Mouse (Mus musculus): Measurements from ENCODE around the gene Lonp2.

Lonp2 gene

DNA sequence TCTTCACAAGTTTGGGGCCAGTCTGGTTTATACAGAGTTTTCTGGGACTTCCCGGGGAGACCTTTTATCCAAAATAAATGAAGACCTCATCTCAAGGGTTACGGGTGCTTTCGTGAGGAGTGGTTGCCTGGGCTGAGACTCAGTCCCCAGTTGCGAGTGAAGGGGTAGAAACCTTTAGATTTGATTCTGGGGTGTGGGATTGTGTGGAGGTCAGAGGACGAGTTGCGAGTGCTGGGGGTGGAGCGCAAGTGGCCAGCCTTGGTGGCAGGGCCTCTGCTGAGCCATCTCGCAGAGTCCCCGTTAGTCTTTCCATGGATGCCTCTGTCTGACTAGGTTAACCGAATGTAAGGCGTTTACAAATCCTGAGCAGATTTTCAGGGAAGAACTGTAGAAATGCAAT, 122.7 kb downstream of the Lonp2 start:
- no peak for DNase-seq (ENCODE audit: low read depth, low spot score)

DNA sequence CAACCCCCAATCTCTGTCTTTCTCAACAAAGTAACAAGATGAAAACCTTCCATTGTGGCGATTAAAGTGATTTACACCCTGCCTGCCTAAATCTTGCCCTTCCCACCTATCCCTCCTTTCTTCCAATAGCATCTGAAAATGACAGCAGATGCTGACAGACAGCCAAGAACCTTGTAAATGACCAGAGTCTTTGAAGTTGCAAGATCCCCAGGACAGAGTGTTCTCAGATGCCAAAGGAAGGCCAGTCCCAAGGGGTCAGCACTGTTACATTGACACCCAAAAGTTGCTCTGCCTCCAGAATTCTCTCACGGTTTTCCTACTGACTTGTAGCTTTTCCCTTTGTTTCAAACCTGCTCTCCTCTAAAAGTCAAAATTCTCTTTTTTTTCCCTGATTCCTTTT, 126.0 kb downstream of the Lonp2 start:
- no peak for DNase-seq (ENCODE audit: low read depth, low spot score)

GRCm38 (mm10) chr8:86756948-86757733, 133.3 kb downstream of the Lonp2 start:
- DNase-seq (ENCODE audit: low read depth, low spot score) = no peak

GRCm38 (mm10) chr8:86758651-86759050, 134.8 kb downstream of the Lonp2 start:
- no peak for DNase-seq (ENCODE audit: low read depth, low spot score)

- no peak for DNase-seq (ENCODE audit: low read depth, low spot score)
These were observed 135.2 kb downstream of the Lonp2 start for GRCm38 (mm10) chr8:86759090-86759491.

- no peak for DNase-seq (ENCODE audit: low read depth, low spot score)
These were observed 136.9 kb downstream of the Lonp2 start for GRCm38 (mm10) chr8:86760746-86761145.

- no peak for DNase-seq (ENCODE audit: low read depth, low spot score)
These were observed 139.0 kb downstream of the Lonp2 start for GRCm38 (mm10) chr8:86762806-86763205.

- DNase-seq (ENCODE audit: low read depth, low spot score) = no peak
These were observed 141.3 kb downstream of the Lonp2 start for GRCm38 (mm10) chr8:86765155-86765554.

GRCm38 (mm10) chr8:86765669-86766068, 141.8 kb downstream of the Lonp2 start:
- no peak for DNase-seq (ENCODE audit: low read depth, low spot score)

DNA sequence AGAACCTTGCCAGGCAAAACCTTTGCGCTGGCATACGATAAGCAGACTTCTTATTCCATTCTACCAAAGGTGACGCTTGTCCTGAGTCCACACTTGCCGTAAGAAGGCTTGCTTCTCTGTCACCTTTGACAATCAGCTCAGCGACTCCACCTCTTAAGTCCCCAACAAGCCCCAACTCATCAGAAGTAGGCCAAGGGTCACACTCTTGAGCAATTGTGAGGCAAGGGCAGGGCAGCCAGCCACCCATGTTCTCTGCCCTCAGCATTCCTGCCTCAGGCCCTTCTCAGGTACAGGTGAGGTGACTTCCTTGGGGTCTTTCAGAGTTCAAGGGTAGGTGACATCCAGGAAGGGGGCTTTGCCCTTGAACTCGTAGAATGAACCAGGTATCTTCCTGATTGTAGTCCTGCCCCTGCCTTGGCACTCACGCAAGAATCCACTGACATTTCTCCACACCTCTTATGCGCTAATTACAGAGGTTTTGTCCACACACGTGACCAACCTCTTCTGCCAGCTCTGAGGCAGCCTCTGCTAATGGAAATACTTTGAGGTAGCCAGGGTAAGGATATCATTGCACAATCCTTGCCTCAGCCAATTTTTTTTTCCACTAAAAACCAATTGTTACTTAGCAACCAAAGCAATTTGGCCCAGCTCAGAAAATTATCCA, 142.8 kb downstream of the Lonp2 start:
- DNase-seq (ENCODE audit: low read depth, low spot score) = no peak

DNA sequence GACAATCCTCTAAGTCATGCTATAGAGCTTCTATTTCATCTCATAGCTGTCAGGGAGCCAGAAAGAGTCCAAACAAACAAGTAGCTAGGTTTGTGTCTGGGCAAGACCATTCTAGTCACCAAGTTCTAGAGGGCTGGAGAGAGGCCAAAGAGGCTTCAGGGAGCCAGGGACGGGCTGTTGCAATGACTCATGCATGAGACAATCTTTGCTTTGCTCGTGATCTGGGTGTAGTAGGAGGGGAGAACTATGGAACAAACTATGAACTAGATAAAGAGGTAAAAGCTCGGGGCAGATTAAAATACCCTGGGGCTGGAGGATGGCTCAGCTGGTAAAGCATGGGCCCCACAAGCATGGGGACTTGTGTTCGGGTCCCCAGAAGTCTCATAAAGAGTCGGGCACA, 144.7 kb downstream of the Lonp2 start:
- DNase-seq (ENCODE audit: low read depth, low spot score) = no peak

DNA sequence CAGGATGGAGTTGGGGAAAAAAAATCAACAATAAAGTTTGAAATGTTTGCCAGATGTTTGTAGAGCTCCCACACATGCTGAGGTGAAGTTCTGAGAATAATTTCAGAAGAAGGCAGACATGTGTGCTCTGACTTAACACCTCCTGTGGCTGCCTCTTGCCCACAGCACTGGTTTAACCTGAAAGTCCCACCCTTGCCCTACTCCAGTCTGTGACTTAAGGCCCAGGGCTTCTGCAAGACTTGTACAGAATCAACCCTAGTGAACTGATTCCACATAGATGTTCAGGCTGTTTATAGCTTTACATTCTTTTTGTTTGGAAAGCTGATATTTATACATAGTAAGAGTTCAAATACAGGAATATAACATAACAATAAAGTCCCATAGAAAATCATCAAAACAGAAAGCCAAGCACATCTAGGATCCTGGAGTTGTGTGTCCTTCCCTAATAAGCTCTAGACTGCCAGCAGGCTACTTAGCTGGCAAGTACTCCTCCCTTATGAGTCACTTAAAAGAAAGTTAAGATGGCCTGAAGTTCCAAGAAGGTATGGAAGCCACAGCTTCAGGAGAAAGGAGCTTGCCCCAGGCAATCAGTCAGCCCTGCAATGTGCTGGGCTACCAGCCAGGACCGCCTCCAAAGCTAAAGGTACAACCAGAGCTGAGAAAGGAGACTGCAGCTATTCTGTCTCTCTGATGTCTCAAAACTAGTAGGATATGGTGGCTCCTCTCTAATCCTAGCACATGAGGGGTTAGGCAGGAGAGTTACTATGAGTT, 146.3 kb downstream of the Lonp2 start:
- no peak for DNase-seq (ENCODE audit: low read depth, low spot score)
